Mouse (Mus musculus): ENCODE data around the gene Slc1a2. TPM values are rescaled to one million over a fixed set of nuclear protein-coding genes. Genes with fewer than 3 reads are reported as not detected.
A peak's percentile ranks its signal among the peaks of the same experiment; 100 is the strongest.

The Slc1a2 gene
- polyA plus RNA-seq, 1 experiment from 2014 or later = 19.8 TPM

DNA sequence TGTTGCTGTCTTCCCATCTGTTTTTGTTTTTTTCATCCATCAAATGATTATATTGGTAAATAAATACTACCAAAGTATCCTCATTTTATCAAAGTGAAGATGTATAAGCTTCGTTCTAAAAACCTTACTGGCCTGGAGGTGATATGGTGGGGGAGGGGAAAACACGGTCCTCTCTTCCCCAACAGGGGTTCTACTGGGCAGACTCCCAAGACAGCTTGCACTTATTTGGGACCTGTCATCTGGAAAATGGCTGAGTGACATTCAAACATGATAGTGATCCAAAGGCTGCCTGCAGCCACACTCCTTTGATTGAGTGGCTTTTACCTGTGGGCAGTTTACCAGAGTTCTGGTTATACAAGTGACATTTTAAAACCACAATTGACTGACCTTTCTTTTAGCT lies 76.6 kb downstream of the Slc1a2 start:
- no peaks in the 10 kb centered on the region for H3K36me3 ChIP-seq (ENCODE audit: control insufficient read depth, insufficient read depth, low read length)
- H3K27ac ChIP-seq (ENCODE audit: low read depth, low read length) = no peak overlapping the region
- DNase-seq (ENCODE audit: low spot score) = no peak
- H3K4me2 ChIP-seq (replicated peaks; ENCODE audit: low read depth, low read length) = no peak overlapping the region
- H3K27me3 ChIP-seq (ENCODE audit: control insufficient read depth, insufficient read depth, low read length) = no peaks in the 10 kb centered on the region
- H3K4me1 ChIP-seq (replicated peaks; ENCODE audit: control insufficient read depth, insufficient read depth, low read length) = no peaks in the 10 kb centered on the region
- 83% methylated on average over 2 of the region's 2 CpGs for WGBS
- no peak overlapping the region for H3K4me3 ChIP-seq (ENCODE audit: low read depth, low read length)
- H3K9ac ChIP-seq (ENCODE audit: low read depth, low read length) = no peak overlapping the region
- ATAC-seq (ENCODE audit: low FRiP score) = no peak
- no peaks in the 10 kb centered on the region for H3K9me3 ChIP-seq (ENCODE audit: control insufficient read depth, low read length)

DNA sequence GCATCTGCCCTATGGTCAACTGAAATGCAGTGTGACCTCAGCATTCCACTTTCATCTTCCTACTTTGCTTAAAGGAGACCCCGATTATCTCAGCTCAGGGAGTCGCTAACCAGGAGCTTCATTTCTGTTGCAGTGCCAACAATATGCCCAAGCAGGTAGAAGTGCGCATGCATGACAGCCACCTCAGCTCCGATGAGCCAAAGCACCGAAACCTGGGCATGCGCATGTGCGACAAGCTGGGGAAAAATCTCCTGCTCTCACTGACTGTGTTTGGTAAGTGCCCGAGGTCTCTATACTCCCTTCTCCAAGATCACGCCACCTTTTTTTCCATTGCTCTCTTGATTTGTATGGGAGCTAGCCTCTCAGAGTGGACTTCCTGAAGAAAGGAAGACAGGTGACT lies 77.4 kb downstream of the Slc1a2 start:
- Histone ChIP-seq H3K36me3 (ENCODE audit: control insufficient read depth, insufficient read depth, low read length) (no peaks in the 10 kb centered on the region), H3K4me1 (replicated peaks; ENCODE audit: control insufficient read depth, insufficient read depth, low read length) (no peaks in the 10 kb centered on the region), H3K27me3 (ENCODE audit: control insufficient read depth, insufficient read depth, low read length) (no peaks in the 10 kb centered on the region), H3K4me3 (ENCODE audit: low read depth, low read length) (no peak overlapping the region), H3K9ac (ENCODE audit: low read depth, low read length) (no peak overlapping the region), H3K27ac (ENCODE audit: low read depth, low read length) (no peak overlapping the region), H3K9me3 (ENCODE audit: control insufficient read depth, low read length) (no peaks in the 10 kb centered on the region), H3K4me2 (replicated peaks; ENCODE audit: low read depth, low read length) (no peak overlapping the region)
- DNase-seq (ENCODE audit: low spot score) (no peak), ATAC-seq (ENCODE audit: low FRiP score) (no peak)
- WGBS = 94% methylated on average over 9 of the region's 9 CpGs

GRCm38 (mm10) chr2:102736490-102736889 lies 78.0 kb downstream of the Slc1a2 start:
- Histone ChIP-seq H3K36me3 (ENCODE audit: control insufficient read depth, insufficient read depth, low read length) (no peaks in the 10 kb centered on the region), H3K4me3 (ENCODE audit: low read depth, low read length) (no peak overlapping the region), H3K27me3 (ENCODE audit: control insufficient read depth, insufficient read depth, low read length) (no peaks in the 10 kb centered on the region), H3K4me2 (replicated peaks; ENCODE audit: low read depth, low read length) (no peak overlapping the region), H3K9me3 (ENCODE audit: control insufficient read depth, low read length) (no peaks in the 10 kb centered on the region), H3K27ac (ENCODE audit: low read depth, low read length) (no peak overlapping the region), H3K4me1 (replicated peaks; ENCODE audit: control insufficient read depth, insufficient read depth, low read length) (no peaks in the 10 kb centered on the region), H3K9ac (ENCODE audit: low read depth, low read length) (no peak overlapping the region)
- DNase-seq (ENCODE audit: low spot score) (no peak), ATAC-seq (ENCODE audit: low FRiP score) (no peak)
- 90% methylated on average over 5 of the region's 5 CpGs for WGBS

GRCm38 (mm10) chr2:102738852-102739251 lies 80.4 kb downstream of the Slc1a2 start:
- H3K9me3 ChIP-seq (ENCODE audit: control insufficient read depth, low read length) = no peaks in the 10 kb centered on the region
- WGBS = 79% methylated on average over 1 of the region's 1 CpGs
- no peak for ATAC-seq (ENCODE audit: low FRiP score)

DNA sequence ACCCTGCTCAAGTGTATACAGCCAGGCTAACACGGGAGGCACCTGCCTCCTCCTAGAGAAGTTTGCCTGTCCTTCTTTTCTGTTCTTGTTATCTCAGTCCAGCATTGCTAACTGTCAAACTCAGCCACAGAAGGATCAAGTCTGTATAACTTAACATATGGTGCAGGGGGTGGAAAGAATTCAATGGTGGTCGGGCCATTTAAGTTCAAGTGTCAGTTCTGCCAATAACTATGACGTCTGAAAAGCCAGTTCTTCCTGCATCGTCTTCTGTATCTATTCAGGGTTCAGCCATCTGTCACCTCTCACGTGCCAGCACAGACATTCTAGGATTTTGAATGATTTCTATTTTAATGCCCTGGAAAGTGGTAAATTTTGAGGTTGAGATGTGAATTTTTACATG lies 84.2 kb downstream of the Slc1a2 start:
- H3K4me2 ChIP-seq (replicated peaks; ENCODE audit: low read depth, low read length) = no peak overlapping the region
- no peaks in the 10 kb centered on the region; the same call in 1 of the 2 replicates for H3K4me1 ChIP-seq (replicated peaks; ENCODE audit: control insufficient read depth, insufficient read depth, low read length)
- 77% methylated on average over 5 of the region's 5 CpGs for WGBS
- H3K4me3 ChIP-seq (ENCODE audit: low read depth, low read length) = no peak overlapping the region
- no peaks in the 10 kb centered on the region for H3K27me3 ChIP-seq (ENCODE audit: control insufficient read depth, insufficient read depth, low read length)
- no peak overlapping the region for H3K9ac ChIP-seq (ENCODE audit: low read depth, low read length)
- no peak overlapping the region for H3K27ac ChIP-seq (ENCODE audit: low read depth, low read length)
- no peaks in the 10 kb centered on the region for H3K36me3 ChIP-seq (ENCODE audit: control insufficient read depth, insufficient read depth, low read length)
- DNase-seq (ENCODE audit: low spot score) (no peak), ATAC-seq (ENCODE audit: low FRiP score) (no peak)
- H3K9me3 ChIP-seq (ENCODE audit: control insufficient read depth, low read length) = no peaks in the 10 kb centered on the region

More at GRCm38 (mm10) chr2:102738852-102739251, 80.4 kb downstream of the Slc1a2 start:
- Histone ChIP-seq H3K27me3 (ENCODE audit: control insufficient read depth, insufficient read depth, low read length) (no peaks in the 10 kb centered on the region), H3K9ac (ENCODE audit: low read depth, low read length) (no peak overlapping the region), H3K27ac (ENCODE audit: low read depth, low read length) (no peak overlapping the region), H3K4me3 (ENCODE audit: low read depth, low read length) (no peak overlapping the region), H3K4me1 (replicated peaks; ENCODE audit: control insufficient read depth, insufficient read depth, low read length) (no peaks in the 10 kb centered on the region), H3K36me3 (ENCODE audit: control insufficient read depth, insufficient read depth, low read length) (no peaks in the 10 kb centered on the region), H3K4me2 (replicated peaks; ENCODE audit: low read depth, low read length) (no peak overlapping the region)
- DNase-seq (ENCODE audit: low spot score) = no peak

DNA sequence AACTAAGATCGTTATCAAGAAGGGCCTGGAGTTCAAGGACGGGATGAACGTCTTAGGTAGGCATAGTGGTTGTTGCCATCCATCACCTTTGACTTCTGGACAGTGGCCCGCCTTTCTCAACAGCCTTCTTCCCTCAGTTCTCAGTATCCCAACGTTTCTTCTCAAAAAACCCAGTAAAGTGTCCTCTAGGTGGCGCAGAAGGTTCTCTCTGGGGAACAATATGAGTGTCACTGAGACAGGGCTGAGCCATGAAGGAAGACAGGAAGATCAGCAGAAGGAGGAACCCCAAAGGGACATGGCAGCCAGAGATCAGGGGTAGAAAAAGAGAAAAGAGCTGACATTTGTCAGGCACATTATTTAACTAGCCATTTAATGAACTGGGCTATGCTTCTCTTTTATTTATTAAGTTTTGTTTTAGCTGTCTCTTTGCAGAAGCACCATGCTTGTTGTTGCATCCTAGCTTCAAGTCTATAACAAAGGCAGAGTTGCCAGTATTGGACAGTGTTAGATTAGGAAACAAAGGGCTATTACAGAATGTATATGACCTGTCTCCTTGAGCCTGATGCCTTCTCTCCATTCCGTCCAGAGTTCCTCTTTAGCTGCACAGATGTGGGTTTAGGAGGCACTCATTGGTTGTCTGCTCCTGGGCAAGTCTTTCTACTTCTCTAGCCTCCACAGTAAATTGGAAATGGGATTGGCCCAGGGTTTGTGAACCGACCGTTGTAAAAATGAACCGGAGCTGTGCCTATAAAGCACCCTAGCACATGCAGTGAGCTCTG lies 85.6 kb downstream of the Slc1a2 start:
- H3K36me3 ChIP-seq (ENCODE audit: control insufficient read depth, insufficient read depth, low read length) = no peaks in the 10 kb centered on the region
- no peak for ATAC-seq (ENCODE audit: low FRiP score)
- no peaks in the 10 kb centered on the region for H3K9me3 ChIP-seq (ENCODE audit: control insufficient read depth, low read length)
- no peak overlapping the region for H3K4me2 ChIP-seq (replicated peaks; ENCODE audit: low read depth, low read length)
- no peak overlapping the region for H3K9ac ChIP-seq (ENCODE audit: low read depth, low read length)
- no peaks in the 10 kb centered on the region; the same call in 1 of the 2 replicates for H3K4me1 ChIP-seq (replicated peaks; ENCODE audit: control insufficient read depth, insufficient read depth, low read length)
- DNase-seq (ENCODE audit: low spot score) = peak; percentile 50
- H3K27ac ChIP-seq (ENCODE audit: low read depth, low read length) = no peak overlapping the region
- no peak overlapping the region for H3K4me3 ChIP-seq (ENCODE audit: low read depth, low read length)
- 57% methylated on average over 10 of the region's 10 CpGs for WGBS
- H3K27me3 ChIP-seq (ENCODE audit: control insufficient read depth, insufficient read depth, low read length) = no peaks in the 10 kb centered on the region

GRCm38 (mm10) chr2:102745259-102745906 lies 86.9 kb downstream of the Slc1a2 start:
- Histone ChIP-seq H3K4me1 (replicated peaks; ENCODE audit: control insufficient read depth, insufficient read depth, low read length) (no peaks in the 10 kb centered on the region; the same call in 1 of the 2 replicates), H3K27ac (ENCODE audit: low read depth, low read length) (0 out of 2 replicates have a peak overlapping the region, but pooled peaks have one; percentile 2), H3K36me3 (ENCODE audit: control insufficient read depth, insufficient read depth, low read length) (no peaks in the 10 kb centered on the region), H3K9me3 (ENCODE audit: control insufficient read depth, low read length) (no peaks in the 10 kb centered on the region), H3K9ac (ENCODE audit: low read depth, low read length) (no peak overlapping the region), H3K4me2 (replicated peaks; ENCODE audit: low read depth, low read length) (no peak overlapping the region), H3K4me3 (ENCODE audit: low read depth, low read length) (no peak overlapping the region), H3K27me3 (ENCODE audit: control insufficient read depth, insufficient read depth, low read length) (no peaks in the 10 kb centered on the region)
- ATAC-seq (ENCODE audit: low FRiP score) (peak; percentile 94), DNase-seq (ENCODE audit: low spot score) (peak; percentile 71)
- WGBS = 16% methylated on average over 7 of the region's 7 CpGs

GRCm38 (mm10) chr2:102747758-102748157 lies 89.3 kb downstream of the Slc1a2 start:
- no peaks in the 10 kb centered on the region for H3K27me3 ChIP-seq (ENCODE audit: control insufficient read depth, insufficient read depth, low read length)
- no peak overlapping the region for H3K27ac ChIP-seq (ENCODE audit: low read depth, low read length)
- H3K4me3 ChIP-seq (ENCODE audit: low read depth, low read length) = no peak overlapping the region
- ATAC-seq (ENCODE audit: low FRiP score) (no peak), DNase-seq (ENCODE audit: low spot score) (no peak)
- WGBS = 78% methylated on average over 3 of the region's 3 CpGs
- no peaks in the 10 kb centered on the region; the same call in 1 of the 2 replicates for H3K4me1 ChIP-seq (replicated peaks; ENCODE audit: control insufficient read depth, insufficient read depth, low read length)
- H3K4me2 ChIP-seq (replicated peaks; ENCODE audit: low read depth, low read length) = no peak overlapping the region
- H3K9ac ChIP-seq (ENCODE audit: low read depth, low read length) = no peak overlapping the region
- H3K36me3 ChIP-seq (ENCODE audit: control insufficient read depth, insufficient read depth, low read length) = no peaks in the 10 kb centered on the region
- H3K9me3 ChIP-seq (ENCODE audit: control insufficient read depth, low read length) = no peaks in the 10 kb centered on the region

- DNase-seq (ENCODE audit: low spot score) (no peak), ATAC-seq (ENCODE audit: low FRiP score) (no peak)
- Histone ChIP-seq H3K36me3 (ENCODE audit: control insufficient read depth, insufficient read depth, low read length) (no peaks in the 10 kb centered on the region), H3K4me3 (ENCODE audit: low read depth, low read length) (no peak overlapping the region), H3K9me3 (ENCODE audit: control insufficient read depth, low read length) (no peaks in the 10 kb centered on the region), H3K4me1 (replicated peaks; ENCODE audit: control insufficient read depth, insufficient read depth, low read length) (no peaks in the 10 kb centered on the region; the same call in 1 of the 2 replicates), H3K27ac (ENCODE audit: low read depth, low read length) (no peak overlapping the region), H3K4me2 (replicated peaks; ENCODE audit: low read depth, low read length) (no peak overlapping the region), H3K27me3 (ENCODE audit: control insufficient read depth, insufficient read depth, low read length) (no peaks in the 10 kb centered on the region), H3K9ac (ENCODE audit: low read depth, low read length) (no peak overlapping the region)
- 89% methylated on average over 2 of the region's 2 CpGs for WGBS
These were observed 91.5 kb downstream of the Slc1a2 start for GRCm38 (mm10) chr2:102749926-102750325.

All from hindbrain, embryonic 11.5 days (tissue).